Mouse (Mus musculus) spleen, postnatal 14 days (tissue): ENCODE data around the gene Bud23.
A peak's percentile ranks its signal among the peaks of the same experiment; 100 is the strongest.
"Not testable (repeated sequence)": the region's sequence is repeated elsewhere in the genome, so short reads cannot be mapped to it uniquely, and the experiment has no call there.

ENCODE experiments used
- DNase-seq, 2 experiments: peaks; one replicate each; pipeline ENCODE4 v3.0.0; 2021 to 2022; ENCODE audit warnings: low spot score in 2 of 2

Bud23 gene

DNA sequence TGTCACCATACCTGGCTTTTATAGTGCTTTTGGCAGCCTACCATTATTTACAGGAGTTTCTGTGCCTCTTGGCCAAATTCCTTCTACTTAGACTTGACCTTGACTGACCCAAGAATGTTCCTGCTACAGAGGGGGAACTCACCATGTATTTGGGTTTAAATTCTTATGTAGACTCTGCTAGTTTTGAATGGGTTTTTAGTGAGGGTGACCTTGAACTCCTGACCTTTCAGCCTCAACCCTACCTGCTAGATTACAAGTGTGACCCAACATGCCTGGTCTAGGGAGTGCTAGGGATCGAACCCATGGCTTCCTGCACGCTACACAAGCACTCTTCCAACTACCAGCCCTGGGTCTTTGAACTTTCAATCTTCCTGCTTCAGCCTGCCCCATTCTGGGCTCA, 7.3 kb upstream of the Bud23 start:
- no peak for DNase-seq

DNA sequence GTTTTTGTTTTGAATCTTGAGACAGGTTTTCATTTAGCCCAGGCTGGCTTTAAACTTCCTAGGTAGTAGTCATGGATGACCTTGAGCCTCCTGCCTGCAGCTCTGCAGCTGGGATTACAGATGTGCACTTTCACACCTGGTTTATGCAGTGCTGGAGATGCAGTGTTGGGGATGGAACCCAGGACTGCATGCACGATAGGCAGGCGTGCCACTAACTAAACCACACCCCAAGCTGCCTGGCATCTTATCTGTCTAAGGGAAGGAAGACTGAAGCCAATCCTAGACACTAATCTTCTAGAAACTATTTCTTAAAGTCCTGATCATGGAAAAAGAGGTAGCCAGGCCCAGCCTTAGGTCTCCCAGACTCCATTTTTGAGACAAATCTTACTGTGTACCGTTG, 5.7 kb upstream of the Bud23 start:
- no peak for DNase-seq

DNA sequence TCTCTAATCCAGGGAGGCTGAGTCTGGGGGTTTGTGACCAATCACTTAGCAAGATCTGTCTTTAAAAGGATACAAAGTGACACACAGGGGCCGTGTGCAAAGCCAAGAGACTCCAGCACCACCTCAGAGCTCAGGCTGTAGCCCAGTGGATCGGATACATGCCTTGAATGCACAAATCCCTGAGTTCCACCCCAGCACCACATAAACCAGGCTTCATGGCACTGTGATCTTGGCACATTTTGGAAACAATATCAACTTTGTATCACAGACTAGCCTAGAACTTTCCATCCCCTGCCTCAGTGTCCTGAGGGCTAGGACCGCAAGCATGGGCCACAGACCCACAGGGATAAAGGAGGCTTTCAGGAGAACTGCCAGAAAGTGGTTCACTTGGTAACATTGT, 1.2 kb upstream of the Bud23 start:
- no peak for DNase-seq

DNA sequence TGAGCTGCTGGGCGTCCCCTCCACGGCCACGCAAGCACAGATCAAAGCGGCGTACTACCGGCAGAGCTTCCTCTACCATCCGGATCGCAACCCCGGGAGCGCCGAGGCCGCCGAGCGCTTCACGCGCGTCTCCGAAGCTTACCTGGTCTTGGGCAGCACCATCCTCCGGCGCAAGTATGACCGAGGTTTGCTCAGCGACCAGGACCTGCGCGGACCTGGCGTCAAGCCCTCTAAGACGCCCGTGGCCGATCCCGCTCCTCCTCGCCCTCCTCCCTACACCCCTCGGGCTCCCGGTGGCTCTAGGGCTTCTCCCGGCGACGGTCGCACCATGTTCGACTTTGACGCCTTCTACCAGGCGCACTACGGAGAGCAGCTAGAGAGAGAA, 385 bp downstream of the Bud23 start:
- DNase-seq: no peak

DNA sequence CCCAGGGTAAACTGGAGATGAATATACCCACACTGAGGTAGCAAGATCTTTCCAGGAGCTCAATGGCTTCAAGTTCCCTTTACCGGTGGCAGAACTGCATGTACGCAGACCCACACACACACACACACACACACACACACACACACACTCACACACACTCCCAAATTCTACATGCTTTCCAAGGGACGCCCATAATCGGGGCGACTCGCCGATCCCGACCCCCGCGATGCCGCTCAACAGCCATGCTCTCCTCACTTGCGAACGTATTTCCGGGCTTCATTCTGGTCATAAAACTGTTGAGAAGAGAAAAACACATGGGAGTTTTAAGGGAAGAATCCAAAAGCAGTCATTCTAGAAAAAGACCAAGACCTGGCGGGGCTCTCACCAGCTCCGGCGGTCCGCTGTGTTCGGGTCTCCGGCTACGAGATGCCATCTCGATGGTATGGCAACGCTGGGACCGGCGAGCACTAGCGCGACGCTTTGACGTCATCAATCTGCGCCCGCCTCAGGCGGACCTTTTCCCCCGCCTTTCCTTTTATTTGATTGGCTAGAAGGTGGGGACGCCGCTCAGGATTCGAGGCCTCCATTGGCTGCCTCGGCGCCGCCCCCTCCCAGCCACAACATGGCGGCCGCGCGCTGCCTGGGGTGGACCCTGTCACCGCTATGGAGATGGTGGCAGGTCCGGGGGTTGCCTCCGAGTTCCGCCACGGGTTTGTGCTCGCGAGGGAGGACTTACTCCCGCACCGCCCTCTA, 954 bp downstream of the Bud23 start, which contains the start of gene Dnajc30:
Gene Dnajc30 (plus strand): TSS at position 574 of the 753 bp plus-strand sequence.
- DNase-seq: peak; percentile 93 to 97

DNA sequence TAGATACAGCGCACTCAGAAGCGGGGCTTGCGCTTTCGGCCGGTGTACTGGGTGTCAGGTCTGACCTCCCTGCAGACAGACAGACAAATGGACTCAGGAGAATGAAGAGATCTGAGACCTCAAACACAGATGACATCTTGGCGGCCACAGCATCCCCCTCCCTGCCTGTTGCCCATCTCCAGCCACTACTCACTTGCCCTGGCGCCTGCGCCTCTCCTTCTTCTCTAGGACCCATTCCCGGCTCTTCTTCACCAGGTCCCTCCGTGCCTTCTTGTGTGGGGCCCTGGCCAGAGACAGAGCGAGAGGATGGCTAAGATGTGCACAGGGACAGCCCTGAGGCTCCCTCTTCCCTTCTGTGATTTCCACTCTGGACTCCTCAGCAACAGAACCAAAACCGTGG, 11.4 kb downstream of the Bud23 start:
- no peak for DNase-seq

DNA sequence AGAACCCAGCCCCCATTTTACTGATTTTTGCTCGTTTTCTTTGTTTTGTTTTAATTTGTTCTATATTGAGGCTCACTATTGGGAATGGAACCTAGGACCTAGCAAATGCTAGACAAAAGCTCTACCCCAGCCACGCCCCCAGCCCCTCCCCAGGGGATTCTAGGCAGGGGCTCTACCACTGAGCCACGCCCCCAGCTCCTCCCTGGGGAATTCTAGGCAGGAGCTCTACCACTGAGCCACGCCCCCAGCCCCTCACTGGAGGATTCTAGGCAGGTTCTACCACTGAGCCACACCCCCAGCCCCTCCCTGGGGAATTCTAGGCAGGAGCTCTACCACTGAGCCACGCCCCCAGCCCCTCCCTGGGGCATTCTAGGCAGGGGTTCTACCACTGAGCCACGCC, 15.5 kb downstream of the Bud23 start:
- not testable (repeated sequence) for DNase-seq

DNA sequence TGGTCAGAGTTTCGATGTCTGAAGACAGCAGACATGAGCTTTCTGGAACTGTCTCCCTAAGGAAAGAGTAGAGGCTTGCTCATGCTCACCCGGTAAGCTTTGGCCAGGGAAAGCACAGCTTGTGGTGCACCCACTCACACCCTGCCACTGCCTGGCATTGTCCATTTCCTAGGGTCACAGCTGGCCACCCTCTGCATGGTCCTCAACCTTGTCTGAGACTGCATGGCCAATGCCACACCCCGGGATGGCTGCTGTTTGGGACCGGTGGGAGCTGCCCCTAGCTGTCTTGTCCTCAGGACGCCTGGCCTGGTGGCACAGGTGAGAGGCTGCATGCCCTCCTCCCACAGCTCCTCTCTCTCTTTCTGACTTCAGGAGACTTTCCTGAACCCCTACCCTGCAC, 16.2 kb downstream of the Bud23 start:
- no peak for DNase-seq

DNA sequence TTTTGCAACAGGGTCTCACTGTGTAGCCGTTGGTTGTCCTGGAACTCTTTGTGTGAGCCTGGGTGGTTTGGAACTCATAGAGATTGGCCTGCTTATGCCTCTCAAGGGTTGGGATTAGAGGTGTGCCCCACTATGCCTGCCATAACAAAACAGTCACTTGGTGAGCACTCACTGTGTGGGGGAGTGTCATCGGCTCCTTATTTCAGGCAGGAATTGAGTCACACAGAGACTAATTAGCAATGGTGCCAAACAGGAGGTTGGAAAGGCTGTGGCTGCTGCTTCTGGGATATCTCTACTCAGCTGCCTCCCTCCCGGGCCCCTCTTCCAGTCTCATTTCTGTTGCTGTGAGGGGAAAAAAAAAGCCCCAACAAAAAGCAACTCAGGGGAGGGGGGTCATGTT, 20.2 kb downstream of the Bud23 start:
- DNase-seq: no peak

DNA sequence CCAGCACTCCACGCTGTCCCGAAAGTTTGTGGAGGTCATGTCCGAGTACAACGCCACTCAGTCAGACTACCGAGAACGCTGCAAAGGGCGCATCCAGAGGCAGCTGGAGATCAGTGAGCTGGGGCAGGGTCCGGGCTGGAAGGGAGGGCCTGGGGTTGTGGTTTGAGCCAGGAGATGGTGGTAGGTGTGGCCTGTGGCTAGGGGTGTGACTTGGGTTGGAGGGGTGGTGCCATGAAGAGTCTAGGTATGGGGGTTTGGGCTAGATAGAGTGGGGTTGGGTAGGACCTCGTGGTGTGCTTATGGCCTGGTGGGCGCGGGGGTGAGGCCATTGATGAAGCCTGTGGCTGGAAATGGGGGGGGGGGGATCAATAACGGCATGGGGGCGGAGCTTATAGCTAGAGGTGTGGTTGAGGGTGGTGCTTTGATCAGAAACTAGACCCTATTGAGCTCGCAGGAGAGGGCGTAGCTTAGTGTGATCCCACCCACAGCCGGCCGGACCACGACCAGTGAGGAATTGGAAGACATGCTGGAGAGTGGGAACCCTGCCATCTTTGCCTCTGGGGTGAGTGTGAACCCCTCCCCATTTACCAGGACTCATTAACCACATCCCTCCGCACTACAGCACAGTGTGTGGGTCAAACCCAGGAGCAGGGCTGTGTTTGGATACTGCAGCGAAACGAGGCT, 22.5 kb downstream of the Bud23 start:
- DNase-seq: no peak

DNA sequence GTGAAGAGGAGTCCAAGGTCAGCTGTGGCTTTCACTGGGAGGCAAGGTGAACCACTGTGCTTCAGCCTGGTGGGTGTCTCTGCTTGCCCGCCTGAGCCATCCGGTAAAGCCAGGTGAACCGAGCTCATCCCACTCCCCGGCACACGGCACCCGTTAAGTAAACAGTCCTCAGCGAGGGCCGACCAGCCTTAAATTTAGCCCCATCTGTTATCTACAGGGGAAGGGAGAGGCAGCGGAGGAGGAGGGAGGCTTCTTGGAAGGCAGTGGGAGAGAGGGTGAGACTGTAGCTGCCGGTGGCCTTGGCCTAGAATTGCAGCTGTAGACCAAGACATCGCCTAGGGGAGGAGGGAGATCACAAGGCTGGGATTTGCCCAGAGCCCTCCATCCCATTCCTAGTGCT, 24.0 kb downstream of the Bud23 start:
- DNase-seq: no peak

DNA sequence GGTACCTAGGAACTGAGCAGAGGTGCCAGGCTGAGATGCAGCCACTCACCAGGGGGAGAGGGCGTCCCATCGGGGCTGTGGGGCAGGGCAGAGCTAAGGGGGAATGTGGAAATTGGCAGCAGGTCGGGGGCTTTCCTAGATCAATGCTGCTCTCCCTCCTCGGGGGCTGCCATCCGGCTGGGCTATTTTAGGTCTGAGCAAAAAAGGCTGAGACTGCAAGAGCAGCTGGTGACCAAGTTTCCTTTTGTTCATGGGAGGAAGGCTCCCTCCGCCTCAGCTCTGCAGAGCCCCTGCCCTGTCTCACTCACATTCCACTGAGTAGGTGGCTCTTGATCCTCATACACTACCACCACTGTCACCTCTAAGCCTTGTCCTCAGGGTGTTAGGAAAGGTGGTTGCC, 24.7 kb downstream of the Bud23 start:
- no peak for DNase-seq

DNA sequence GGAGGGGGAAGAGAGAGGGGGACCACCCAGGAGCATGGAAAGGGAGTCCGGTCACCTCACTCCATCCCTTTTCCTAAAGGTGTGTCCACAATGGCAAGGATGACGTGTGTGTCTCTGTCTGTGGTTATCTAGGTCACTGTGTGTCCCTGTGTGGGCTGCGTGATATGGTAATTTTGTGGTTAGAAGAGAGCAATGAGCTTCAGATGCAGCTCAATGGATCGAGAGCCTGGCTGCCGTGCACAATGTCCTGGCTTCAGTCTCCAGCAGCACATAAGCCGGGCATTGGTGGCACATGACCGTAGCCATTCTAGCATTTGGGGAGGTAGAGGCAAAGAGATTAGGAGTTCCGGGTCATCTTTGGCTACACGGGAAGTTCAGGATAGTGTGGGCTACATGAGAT, 25.2 kb downstream of the Bud23 start:
- no peak for DNase-seq

DNA sequence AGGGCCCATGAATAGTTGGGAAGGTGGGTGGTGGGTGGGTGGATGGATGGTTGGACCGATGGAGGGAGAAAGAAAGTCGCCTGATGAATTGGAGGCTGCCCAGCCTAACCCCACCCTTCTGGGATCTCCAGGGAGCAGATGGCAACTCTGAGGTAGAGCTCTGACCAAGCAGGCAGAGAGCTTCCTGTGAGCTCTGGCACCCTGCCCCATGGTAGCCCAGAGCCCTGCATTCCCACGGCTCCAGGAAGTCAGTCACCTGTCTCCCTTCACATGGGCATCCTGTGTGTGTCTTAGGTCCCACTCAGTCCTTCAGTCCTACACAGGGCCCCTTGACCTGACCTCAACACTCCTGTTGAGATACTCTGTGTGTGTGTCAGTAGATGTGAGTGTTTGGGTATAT, 26.8 kb downstream of the Bud23 start:
- DNase-seq: no peak

DNA sequence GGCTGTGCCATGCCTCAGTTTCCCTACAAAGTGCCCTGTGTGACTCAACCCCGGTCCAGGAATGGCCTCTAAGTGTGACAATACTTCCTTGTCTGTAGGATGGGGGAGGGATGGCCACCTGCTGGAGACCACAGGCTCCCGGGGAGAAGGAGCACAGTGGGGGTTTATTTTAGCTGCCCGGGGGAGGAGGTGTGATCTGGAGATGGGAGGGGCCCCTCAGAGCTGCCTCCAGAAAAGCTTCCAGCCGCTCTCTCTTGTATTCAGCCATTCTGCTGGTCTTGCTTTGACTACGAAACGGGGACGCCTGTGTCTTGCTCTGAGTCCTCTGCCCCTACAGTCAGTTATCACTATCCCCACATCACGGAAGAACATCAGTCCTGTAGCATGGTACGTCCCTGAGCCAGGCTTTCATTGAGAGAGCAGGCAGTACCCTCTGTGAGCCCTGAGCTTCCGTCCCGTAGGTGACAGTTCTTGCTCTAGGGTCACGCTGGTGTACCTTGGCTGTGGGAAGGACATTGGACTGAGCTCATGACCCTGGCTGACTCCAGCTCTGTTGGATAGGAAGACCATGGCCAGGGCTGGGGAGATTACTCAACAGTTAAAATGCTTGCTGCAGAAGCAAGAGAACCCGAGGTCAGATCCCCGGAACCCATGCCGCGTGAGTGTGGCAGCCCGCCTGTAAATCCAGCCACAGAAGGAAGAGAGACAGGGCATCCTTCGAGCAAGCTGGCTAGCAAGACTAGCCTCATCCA, 29.0 kb downstream of the Bud23 start:
- no peak for DNase-seq

DNA sequence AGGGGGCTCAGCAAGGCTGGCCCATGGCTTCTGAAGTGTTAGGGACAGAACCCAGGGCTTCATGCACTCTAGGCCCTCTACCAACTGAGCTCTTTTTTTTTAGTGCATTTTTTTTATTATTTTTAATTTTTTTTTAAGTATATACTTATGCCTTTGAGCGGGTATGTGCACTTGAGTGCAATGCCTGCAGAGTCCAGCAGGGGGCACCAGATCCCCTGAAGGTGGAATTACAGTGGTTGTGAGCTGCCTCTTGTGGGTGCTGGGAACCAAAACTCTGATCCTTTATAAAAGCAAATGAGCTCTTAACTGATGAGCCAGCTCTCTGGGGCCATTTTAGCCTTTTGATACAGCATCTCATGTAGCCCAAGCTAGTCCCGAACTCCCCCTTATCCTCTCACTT, 30.2 kb downstream of the Bud23 start:
- no peak for DNase-seq

DNA sequence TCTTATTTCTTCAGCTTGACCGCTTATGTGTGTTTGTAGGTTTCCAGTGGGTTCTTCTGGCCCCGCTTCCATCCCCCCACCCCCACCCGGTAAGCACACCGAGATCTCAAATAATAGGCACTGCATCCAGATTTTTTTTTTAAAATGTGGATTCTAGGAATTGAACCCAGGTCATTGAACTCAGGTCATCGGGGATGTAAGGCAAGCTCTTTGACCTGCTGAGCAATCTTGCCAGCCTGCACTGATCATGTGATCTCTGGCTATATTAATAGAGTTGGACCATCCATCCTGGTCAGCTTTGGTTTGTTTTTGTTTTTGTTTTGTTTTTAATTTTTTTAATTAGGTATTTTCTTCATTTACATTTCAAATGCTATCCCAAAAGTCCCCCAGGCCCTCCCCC, 32.2 kb downstream of the Bud23 start:
- DNase-seq: no peak

DNA sequence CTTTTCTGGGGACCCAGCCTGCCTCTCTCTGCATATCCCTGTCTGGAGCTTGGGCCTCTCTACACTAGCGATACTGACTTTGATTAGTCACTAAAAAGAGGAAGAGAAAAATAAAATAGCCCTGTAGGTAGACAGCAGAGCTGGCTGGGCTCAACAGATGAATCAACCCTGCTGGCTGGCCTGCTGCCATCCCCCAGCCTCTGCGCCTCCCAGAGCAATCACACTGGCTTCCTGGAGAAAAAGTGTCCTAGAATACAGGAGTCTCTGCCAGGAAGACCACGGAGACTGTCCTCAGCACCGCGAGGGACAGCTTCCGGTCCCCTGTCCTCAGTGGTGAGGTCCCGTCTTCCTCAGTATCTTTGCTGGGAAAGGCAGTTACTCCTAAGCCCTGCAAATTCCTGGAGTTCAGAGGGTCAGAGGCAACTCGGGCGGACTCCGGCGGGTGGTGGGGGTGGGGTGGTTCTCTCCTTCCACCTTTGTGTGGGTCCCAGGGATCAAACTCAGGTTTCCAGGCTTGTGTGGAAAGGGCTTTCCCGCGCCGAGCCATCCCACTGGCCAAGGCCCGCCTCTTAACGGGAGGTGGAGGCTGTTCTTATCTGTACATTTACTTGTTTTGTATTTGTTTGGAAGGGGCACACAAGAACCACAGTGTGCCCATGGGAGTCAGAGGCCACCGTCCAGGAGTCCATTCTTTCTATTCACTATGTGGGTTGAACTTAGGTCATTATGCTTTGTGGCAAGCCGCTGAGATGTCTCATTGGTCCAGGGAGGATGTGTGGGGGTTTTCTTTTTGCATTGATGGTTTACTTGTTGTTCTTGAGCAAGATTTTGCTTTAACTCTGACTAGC, 35.5 kb downstream of the Bud23 start:
- no peak for DNase-seq

DNA sequence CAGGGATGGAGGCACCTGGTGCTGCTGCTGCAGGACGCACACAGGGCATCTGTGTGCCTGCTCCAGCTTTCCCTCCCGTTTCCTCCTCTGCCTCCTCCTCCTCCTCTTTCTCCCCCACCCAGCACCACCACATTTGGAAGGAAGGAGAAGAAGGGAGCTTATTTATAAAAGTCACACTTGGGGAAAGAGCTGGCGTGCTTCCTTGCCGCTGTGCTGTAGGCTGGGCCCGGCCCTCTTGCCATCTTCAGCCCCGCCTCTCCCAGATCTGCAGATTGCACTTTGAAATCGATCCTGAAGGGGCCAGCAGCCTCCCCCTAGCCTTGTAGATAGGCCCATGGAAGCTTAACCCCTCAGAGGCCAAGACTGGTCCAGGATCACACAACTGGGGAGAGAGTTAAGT, 38.9 kb downstream of the Bud23 start:
- no peak for DNase-seq

DNA sequence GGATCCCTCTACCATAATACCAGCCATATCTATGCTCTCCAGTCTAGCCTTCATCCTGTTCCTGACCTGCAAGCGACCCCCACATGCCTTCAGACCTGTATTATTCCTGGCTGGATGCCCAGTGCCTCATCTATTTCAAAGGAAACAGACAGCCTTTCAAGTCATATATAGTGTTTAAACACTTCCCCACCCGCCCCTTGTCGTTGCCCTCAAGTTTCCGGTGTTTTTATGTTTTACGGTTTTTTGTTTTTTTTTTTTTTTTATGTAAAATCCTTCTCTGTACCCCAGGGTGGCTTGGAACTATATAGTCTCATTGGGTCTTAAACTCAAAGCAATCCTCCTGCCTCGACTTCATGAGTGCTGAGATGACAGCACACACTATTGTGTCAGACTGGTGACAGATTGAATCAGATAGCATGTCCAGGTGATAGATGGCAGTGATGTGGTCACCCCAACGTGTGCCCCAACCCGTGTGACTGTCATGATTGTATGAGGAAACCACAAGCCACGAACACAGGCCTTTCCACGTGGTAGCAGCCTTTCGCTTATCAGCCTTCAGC, 40.0 kb downstream of the Bud23 start:
- DNase-seq: no peak

DNA sequence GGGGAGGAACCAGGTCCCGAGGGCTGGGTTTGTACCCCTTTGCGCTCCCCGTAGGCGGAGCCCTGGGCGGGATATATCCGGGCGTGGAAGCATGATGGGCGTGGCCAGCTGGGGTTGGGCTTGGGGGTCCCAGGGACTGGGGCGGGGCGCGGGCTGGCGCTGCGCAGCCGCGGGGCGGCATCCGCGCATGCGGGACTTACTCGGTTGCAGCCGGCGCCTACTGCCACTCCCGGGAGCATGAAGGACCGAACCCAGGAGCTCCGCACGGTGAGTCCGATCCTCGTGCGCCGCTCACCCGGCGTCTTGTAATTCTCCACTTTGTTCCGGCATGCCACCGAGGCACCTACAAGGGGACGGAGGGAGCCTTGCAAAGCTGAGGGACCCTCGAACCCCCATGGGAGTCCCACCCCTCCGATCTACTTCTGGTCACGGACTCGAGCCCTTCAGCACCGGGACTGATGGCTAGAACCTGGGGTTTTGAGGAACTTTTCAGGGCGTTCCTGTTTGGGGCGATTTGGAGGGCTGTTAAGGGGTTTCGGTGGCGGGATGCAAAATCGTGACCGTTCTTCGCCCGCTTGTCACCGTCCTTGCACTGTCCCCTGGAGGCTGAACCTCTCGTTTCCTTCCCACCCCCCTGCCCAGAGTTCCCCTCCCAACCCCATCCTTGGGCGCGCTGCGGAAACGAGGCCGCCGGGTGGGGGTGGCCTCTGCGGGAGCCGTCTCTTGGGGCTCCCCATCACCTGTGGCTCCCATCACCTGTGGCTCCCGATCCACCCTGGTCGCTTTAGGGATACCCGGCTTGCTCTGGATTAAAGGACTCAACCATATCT, 41.2 kb downstream of the Bud23 start, which contains the start of gene Stx1a:
Gene Stx1a (plus strand): TSS at position 139 of the 830 bp plus-strand sequence.
- DNase-seq: peak; percentile 43 to 51
